Mouse (Mus musculus) MEL (cell line): Measurements from ENCODE around the gene Gm1993. TPM values are rescaled to one million over a fixed set of nuclear protein-coding genes. Genes with fewer than 3 reads are reported as not detected.
"Not testable (repeated sequence)": the region's sequence is repeated elsewhere in the genome, so short reads cannot be mapped to it uniquely, and the experiment has no call there.

ENCODE experiments used
- DNase-seq: peaks from one replicate; pipeline ENCODE4 v3.0.0; 2011; ENCODE audit warnings: low read depth, low spot score
- H3K27ac ChIP-seq: 2 replicates; pipeline ENCODE4 v1.5.1; 2012; ENCODE audit warnings: low read depth, mild to moderate bottlenecking, control low read depth, low read length, moderate library complexity; ENCODE audit not compliant: control insufficient read depth
- H3K27me3 ChIP-seq, 2 experiments: fragments of 150-350 bp in 1 of 2; sonication (generic) in 1 of 2; 2 replicates each; pipeline ENCODE4 v1.6.1; 2012; ENCODE audit warnings: low read length in 2 of 2, mild to moderate bottlenecking in 2 of 2, improper control_type of control experiment in 1 of 2, moderate library complexity in 1 of 2; ENCODE audit not compliant: insufficient read depth in 2 of 2, control insufficient read depth in 1 of 2
- H3K36me3 ChIP-seq, 2 experiments: 2 replicates each; pipeline ENCODE4 v1.6.1; 2012 to 2014; ENCODE audit warnings: low read length in 2 of 2, improper control_type of control experiment in 1 of 2, inconsistent platforms in 1 of 2, mild to moderate bottlenecking in 1 of 2; ENCODE audit not compliant: insufficient read depth in 2 of 2, control insufficient read depth in 1 of 2
- H3K4me1 ChIP-seq, 2 experiments: fragments of 150-350 bp in 1 of 2; sonication (generic) in 1 of 2; 2 replicates each; pipeline ENCODE4 v1.6.1; 2012; ENCODE audit warnings: low read length in 2 of 2, improper control_type of control experiment in 1 of 2, mild to moderate bottlenecking in 1 of 2; ENCODE audit not compliant: insufficient read depth in 2 of 2, control insufficient read depth in 1 of 2
- H3K4me3 ChIP-seq, 2 experiments: fragments of 150-350 bp in 1 of 2; sonication (generic) in 1 of 2; 2 replicates each; pipeline ENCODE4 v1.5.1; 2012; ENCODE audit warnings: low read depth in 2 of 2, low read length in 2 of 2, mild to moderate bottlenecking in 2 of 2, moderate library complexity in 2 of 2, control low read depth in 1 of 2, improper control_type of control experiment in 1 of 2; ENCODE audit not compliant: control insufficient read depth in 1 of 2, insufficient read depth in 1 of 2
- H3K79me2 ChIP-seq: 2 replicates; pipeline ENCODE4 v1.6.1; 2012; ENCODE audit warnings: mild to moderate bottlenecking, low read length, moderate library complexity; ENCODE audit not compliant: control insufficient read depth, poor library complexity, insufficient read depth
- H3K9ac ChIP-seq: 2 replicates; pipeline ENCODE4 v1.6.1; 2012; ENCODE audit warnings: low read depth, mild to moderate bottlenecking, control low read depth, low read length, moderate library complexity; ENCODE audit not compliant: control insufficient read depth, poor library complexity, severe bottlenecking
- H3K9me3 ChIP-seq: fragments of 150-350 bp; sonication (generic); replicated peaks from 2 replicates; pipeline ENCODE4 v1.6.1; 2012; ENCODE audit warnings: mild to moderate bottlenecking, low read length, improper control_type of control experiment, moderate library complexity; ENCODE audit not compliant: insufficient read depth
- polyA plus RNA-seq, 2 experiments: library from polyadenylated mRNA; stranded (reverse) in 1 of 2; unstranded in 1 of 2; fragments of >175 nt in 1 of 2; fragments of >200 nt in 1 of 2; gene quantifications; 2 replicates each; pipeline versions ENCODE4 v1.2.1 to v1.2.4; 2012; ENCODE audit warnings: low replicate concordance in 2 of 2, low read depth in 1 of 2; ENCODE audit not compliant: insufficient read length in 2 of 2, insufficient read depth in 1 of 2, missing spikeins in 1 of 2
- total RNA-seq: library from RNA; depleted of rRNA; stranded (reverse); fragments of 300-350 nt; gene quantifications from 2 replicates; pipeline ENCODE4 v1.2.3, GENCODE M21; 2012; rRNA removed

Gene Gm1993
- total RNA-seq (not detected in 2 replicates), polyA plus RNA-seq (not detected)

DNA sequence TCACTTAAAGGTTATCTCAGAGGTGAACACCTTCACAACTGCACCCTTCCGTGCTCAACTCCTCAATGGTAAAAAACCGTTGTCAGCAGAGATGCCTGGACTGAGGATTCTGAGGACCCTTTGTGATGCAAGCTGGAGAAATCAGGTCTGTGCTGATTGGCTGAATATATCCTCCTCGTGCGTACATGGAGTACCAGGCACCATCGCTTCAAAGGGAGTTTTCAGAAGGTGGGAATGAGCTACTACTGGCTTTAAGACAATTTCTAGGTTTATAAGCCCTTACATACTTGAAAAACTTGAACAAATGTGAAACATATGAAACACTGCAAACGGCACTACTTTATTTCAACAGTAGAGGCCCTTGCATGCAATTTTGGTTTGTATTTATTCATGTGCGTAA lies at the start of gene Gm1993:
Gene Gm1993 (minus strand): TSS at position 101 of the 400 bp plus-strand sequence.
- not testable (repeated sequence) for H3K4me1 ChIP-seq, H3K9me3 ChIP-seq, H3K36me3 ChIP-seq, H3K9ac ChIP-seq, H3K27ac ChIP-seq, H3K27me3 ChIP-seq, H3K79me2 ChIP-seq, H3K4me3 ChIP-seq, DNase-seq
